Mouse (Mus musculus) inflammation-experienced regulatory T-cells, adult 16 weeks (primary cell): ENCODE data around the gene Olfr17. TPM values are rescaled to one million over a fixed set of nuclear protein-coding genes. Genes with fewer than 3 reads are reported as not detected.

ENCODE experiments used
- polyA plus RNA-seq: library from polyadenylated mRNA; unstranded; fragments of 100-300 nt; shearing (Covaris generic); gene quantifications from one replicate; pipeline ENCODE4 v1.2.1, GENCODE M21; 2017

Olfr17 gene
- not detected for polyA plus RNA-seq

GRCm38 (mm10) chr7:107092920-107093319, at the start of gene Olfr17:
Gene Olfr17, plus strand, starts transcription at chr7:107093220.

GRCm38 (mm10) chr7:107070681-107071080, 22.3 kb upstream of the Olfr17 start, which contains the start of gene Olfr714:
Gene Olfr714, plus strand, starts transcription at chr7:107070981.

GRCm38 (mm10) chr7:107110269-107110668, 17.2 kb downstream of the Olfr17 start, which contains the start of gene Olfr715b:
Gene Olfr715b, minus strand, starts transcription at chr7:107110369.

GRCm38 (mm10) chr7:107130983-107131382, 38.0 kb downstream of the Olfr17 start, which contains the start of gene Olfr715:
Gene Olfr715, minus strand, starts transcription at chr7:107131083.

GRCm38 (mm10) chr7:107138027-107138426, 45.0 kb downstream of the Olfr17 start, which contains the start of gene Olfr716:
Gene Olfr716, plus strand, starts transcription at chr7:107138327.

Other genes with a start within 250 kb of the Olfr17 start
- not detected for gene Olfr703, start 249.9 kb upstream of the Olfr17 start, polyA plus RNA-seq
- 0.07 TPM for gene Olfr704, start 230.0 kb upstream of the Olfr17 start, polyA plus RNA-seq
- gene Olfr705, start 216.3 kb upstream of the Olfr17 start, polyA plus RNA-seq = not detected
- not detected for gene Olfr706, start 205.1 kb upstream of the Olfr17 start, polyA plus RNA-seq
- not detected for gene Olfr707, start 192.0 kb upstream of the Olfr17 start, polyA plus RNA-seq
- not detected for gene Olfr1532-ps1, start 185.2 kb upstream of the Olfr17 start, polyA plus RNA-seq
- not detected for gene Olfr709-ps1, start 161.0 kb upstream of the Olfr17 start, polyA plus RNA-seq
- not detected for gene Olfr710, start 144.9 kb upstream of the Olfr17 start, polyA plus RNA-seq
- gene Olfr6, start 129.3 kb upstream of the Olfr17 start, polyA plus RNA-seq = not detected
- gene Olfr711, start 117.8 kb upstream of the Olfr17 start, polyA plus RNA-seq = not detected
- not detected for gene Olfr2, start 87.1 kb upstream of the Olfr17 start, polyA plus RNA-seq
- gene Olfr713, start 62.0 kb upstream of the Olfr17 start, polyA plus RNA-seq = not detected
- not detected for gene Olfr714, start 22.2 kb upstream of the Olfr17 start, polyA plus RNA-seq
- not detected for gene Olfr715b, start 17.1 kb downstream of the Olfr17 start, polyA plus RNA-seq
- gene Olfr715, start 37.9 kb downstream of the Olfr17 start, polyA plus RNA-seq = not detected
- gene Olfr716, start 45.1 kb downstream of the Olfr17 start, polyA plus RNA-seq = not detected
- not detected for gene Nlrp14, start 73.8 kb downstream of the Olfr17 start, polyA plus RNA-seq
- not detected for gene Rbmxl2, start 116.2 kb downstream of the Olfr17 start, polyA plus RNA-seq